Mouse (Mus musculus): ENCODE measurements around the gene Gm17584.
"Not testable (repeated sequence)": the region's sequence is repeated elsewhere in the genome, so short reads cannot be mapped to it uniquely, and the experiment has no call there.

Gene Gm17584

GRCm38 (mm10) chrX:124500263-124500662 lies at the start of gene Gm17584:
TSS of gene Gm17584 (plus strand) at chrX:124500563.
- not testable (repeated sequence) for DNase-seq (ENCODE audit: low spot score in 2 of 2)
